Mouse (Mus musculus) adipocyte (in vitro differentiated cells): ENCODE measurements around the gene Ahsg.
"Not testable (repeated sequence)": the region's sequence is repeated elsewhere in the genome, so short reads cannot be mapped to it uniquely, and the experiment has no call there.

Experiments
- DNase-seq: peaks from one replicate; pipeline ENCODE4 v3.0.0-alpha.2; 2016; ENCODE audit warnings: low spot score

The Ahsg gene

DNA sequence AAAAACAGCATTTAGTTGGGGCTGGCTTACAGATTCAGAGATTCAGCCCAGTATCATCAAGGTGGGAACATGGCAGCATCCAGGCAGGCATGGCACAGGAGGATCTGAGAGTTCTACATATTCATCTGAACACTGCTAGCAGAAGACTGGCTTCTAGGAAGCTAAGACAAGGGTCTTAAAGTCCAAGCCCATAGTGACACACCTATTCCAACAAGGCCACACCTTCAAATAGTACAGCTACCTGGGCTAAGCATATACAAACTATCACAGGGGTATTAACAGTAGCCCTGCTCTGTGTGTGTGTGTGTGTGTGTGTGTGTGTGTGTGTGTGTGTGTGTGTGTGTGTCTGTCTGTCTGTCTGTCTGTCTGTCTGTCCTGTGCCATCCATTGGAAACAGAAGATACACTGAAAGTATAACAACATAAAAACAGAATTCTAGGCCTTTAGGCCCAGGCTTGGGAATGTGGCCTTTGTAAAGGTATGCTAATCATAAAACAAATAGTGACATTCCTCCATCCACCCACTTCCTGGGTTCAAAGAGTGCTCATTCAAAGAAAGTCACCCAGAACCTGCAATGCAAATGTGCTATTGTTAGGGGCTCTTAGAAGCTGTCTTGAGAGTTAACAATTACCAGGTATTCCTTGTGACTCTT, 50.9 kb downstream of the Ahsg start:
- DNase-seq = not testable (repeated sequence)

DNA sequence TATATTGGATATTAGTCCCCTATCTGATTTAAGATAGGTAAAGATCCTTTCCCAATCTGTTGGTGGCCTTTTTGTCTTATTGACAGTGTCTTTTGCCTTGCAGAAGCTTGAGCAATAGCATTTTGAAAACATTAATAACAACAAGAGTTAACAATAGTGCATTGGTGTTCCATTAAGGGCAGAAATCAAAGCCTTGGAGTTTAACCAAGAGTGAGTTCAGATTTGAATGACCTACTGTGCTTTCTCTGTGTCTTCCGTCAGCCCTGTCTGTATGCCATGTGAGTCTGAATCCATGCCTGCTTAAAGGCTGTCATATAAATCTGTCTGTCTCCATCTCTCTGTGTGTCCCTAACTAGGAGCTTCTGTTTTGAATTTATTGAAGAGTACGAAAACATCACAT, 56.3 kb downstream of the Ahsg start:
- no peak for DNase-seq
